Mouse (Mus musculus) E14TG2a.4 (cell line): Measurements from ENCODE around the gene Pdpk1.

ENCODE experiments used
- CTCF ChIP-seq: conservative IDR thresholded peaks from 2 replicates; pipeline ENCODE4 v1.5.1; 2014; ENCODE audit warnings: low read length
- NANOG ChIP-seq: IDR thresholded peaks from 2 replicates; pipeline ENCODE4 v1.6.1; 2014; ENCODE audit warnings: borderline replicate concordance, low read length, mixed read lengths

DNA sequence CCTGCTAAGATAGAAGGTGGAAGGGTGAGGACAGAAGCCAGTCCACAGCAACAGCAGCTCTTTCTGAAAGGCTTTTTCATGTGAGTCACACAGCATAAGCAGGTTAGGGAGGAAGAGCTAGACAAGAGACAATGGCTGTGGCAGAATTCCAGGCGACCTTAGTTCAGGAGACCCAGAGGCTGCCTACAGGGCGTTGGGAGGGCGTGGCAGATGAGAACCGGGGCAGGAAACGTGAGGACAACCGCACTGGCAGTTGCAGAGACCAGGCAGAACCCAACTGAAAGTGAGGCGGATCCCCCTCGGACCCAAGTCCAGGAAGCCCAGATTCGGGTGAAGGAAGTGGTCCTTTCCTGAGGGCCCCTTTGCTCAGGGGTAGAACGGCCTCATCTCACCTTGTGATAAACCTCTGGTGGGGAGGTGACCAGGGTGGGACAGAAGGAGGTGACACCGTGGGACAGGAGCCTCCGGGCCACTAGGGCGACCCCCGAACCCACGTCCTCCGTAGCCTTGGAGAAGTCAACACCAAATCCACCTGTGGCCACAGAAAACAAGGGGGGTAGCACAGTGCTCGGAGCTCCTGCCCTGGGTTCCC is 12.0 kb upstream of the Pdpk1 start:
- TF ChIP-seq CTCF (no peak), NANOG (no peak)
